Mouse (Mus musculus) ovary, postnatal 14 days (tissue): ENCODE measurements around the gene Entpd1.

Source experiments
- DNase-seq: peaks from one replicate; pipeline ENCODE4 v3.0.0; 2022; ENCODE audit warnings: low spot score

Gene Entpd1

GRCm38 (mm10) chr19:40628950-40629349 is 16.8 kb downstream of the Entpd1 start:
- no peak for DNase-seq

DNA sequence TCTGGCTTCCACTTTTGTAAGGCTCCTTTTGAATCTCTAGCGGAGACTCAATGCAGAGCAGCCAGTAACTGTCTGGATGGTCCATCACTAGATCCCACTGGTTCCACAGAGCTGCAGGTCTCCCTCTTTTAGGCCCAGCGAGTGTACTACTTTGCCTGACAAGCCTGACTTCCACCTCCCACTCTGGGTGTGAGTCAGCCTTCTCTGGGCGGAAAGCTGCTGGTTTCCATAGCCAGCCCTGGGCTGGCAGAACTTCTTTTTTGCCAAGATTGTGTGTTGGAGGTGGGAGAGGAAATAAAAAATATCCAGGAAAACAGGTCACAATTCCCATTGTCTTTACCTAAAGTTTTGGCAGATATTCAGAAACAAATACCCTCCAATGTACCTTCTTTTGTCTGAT is 17.9 kb downstream of the Entpd1 start:
- no peak for DNase-seq

DNA sequence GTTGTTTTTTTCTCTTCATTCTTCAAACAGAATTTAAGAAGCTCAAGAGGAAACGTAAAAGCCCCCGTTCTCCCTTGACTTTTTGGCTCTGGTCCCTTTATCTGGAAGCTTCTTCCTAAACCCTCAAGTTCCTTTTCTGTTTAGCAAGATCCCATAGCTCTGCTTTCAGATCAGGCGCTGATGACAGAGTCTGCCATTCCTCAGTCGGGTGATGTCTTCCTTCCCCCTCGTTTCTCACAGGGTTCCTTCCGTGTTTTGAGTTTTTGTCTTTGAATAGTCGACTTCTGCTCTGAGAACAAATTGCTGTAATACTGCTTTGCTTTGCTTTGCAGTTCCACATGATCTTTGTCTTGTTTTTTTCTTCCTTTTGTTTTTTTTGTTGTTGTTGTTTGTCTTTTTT is 18.4 kb downstream of the Entpd1 start:
- no peak for DNase-seq

- DNase-seq: no peak
These were observed 20.0 kb downstream of the Entpd1 start for GRCm38 (mm10) chr19:40632193-40632592.

DNA sequence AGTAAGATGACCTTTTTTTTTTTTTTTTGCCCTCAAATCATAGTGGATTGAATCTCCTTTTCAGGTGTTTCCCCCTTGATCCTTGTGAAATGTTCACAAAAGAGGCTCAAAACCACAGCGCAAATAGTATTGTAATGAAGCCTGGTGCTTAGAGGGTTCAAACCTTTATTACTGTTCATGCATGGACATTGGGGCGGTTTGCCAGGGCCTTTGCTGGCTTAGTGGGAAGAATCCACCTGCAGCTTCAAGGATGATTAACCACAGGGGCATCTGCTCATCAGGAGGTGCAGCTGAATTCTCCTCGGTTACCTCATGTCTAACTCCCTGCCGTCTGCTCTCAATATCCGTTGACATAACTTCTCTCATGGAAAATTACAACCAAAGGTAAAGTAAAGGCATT is 20.5 kb downstream of the Entpd1 start:
- DNase-seq: no peak

- DNase-seq: no peak
These were observed 21.0 kb downstream of the Entpd1 start for GRCm38 (mm10) chr19:40633144-40633543.

DNA sequence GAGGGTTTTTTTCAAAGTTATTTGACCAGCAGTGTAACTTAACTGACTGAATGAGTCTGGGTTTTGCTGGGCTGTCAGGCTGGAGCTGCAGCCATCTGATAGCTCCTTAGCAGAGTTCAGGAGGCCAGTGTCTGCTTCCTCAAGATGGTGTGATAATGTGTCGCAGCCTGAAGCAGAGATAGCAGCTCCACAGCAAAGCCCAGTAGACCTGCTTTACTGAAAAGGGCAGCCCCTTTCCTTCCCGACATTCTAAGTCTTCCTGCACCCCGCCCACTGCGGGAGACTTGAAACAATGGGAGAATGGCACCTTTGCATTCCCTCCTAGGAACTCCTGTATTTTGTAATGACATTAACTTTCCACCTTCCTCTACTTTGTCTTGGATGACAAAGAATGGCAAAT is 24.9 kb downstream of the Entpd1 start:
- DNase-seq: no peak

- no peak for DNase-seq
These were observed 25.4 kb downstream of the Entpd1 start for GRCm38 (mm10) chr19:40637601-40638000.

DNA sequence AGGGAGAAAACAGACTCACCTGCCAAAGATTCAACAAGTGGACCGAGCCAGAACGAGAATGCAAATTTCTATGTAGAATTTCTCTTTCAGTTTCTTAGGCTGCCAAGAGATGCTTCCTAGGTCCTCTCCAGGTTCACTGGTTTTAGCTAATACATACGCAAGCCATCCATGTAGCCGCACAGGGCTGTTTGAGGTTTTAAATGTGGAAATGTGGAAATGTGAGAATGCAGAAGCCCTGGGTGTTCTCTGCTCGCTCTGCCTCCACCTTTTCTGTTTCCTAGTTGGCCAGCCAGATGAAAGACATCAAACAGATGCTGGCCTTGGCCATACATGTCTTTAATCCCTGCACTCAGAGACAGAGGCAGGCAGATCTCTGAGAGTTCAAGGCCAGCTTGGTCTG is 26.4 kb downstream of the Entpd1 start:
- DNase-seq: no peak

DNA sequence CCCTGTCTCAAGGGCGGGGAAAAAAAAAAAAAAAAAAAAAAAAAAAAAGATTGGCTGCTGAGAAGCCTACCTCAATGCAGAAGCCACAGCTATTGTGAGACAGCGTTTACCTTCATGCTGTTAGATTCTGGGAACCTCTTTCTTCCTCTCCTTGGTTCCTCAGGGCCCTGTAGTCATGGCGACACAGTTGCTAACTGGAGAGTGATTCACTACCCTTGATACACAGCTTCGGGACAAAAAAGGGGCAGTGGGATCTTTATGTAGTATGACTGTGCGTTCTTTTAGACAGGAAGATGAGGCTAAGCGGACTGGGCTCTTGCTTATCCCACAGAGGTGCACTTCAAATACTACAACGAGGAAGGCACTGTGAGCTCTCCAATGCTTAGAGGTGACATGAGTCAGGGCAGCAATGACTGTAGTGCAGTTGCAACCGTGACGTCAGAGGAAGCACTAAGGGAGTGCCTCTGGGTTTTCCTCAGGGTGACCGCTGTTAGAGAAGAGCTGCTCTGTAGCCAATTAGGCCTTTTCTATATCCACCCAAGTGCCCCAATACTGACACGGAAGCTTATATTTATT is 27.7 kb downstream of the Entpd1 start:
- no peak for DNase-seq

DNA sequence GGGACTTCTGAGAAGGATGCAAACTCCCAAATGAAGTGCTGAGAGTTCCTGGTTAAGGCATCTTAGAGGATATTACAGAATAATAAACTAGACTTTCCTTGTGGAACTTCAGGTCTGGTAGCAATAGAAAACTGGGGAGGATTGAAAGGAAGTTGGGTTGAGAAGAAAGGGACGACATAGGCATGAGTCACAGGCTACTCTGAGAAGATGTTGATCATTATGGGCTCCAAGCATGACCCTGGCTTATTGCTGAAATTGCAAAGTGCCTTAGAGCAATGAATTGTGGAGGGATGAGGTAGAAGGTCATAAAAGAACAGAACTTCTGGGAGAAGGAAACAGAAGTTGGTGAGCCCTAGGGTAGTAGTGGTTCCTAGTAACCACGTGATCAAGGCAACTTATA is 28.6 kb downstream of the Entpd1 start:
- no peak for DNase-seq

DNA sequence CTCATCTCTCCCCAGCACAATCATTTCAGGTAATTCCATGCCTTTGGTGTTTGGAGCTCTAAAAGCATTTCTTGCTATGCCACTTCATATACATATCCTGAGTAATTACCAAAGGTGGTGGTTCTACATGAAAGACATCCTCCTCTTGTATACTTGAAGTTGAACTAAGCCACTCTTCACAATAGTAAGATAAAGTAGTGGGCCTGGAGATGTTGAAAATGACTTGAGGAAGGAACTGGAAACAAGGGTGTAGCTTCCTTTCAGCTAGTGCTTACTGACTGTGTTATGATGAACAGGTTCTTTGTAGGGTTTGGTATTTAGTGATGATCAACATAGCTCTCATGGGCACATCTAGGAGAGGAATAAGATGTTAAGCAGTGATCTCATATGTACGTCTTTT is 31.7 kb downstream of the Entpd1 start:
- DNase-seq: no peak

GRCm38 (mm10) chr19:40646379-40646778 is 34.2 kb downstream of the Entpd1 start:
- no peak for DNase-seq

DNA sequence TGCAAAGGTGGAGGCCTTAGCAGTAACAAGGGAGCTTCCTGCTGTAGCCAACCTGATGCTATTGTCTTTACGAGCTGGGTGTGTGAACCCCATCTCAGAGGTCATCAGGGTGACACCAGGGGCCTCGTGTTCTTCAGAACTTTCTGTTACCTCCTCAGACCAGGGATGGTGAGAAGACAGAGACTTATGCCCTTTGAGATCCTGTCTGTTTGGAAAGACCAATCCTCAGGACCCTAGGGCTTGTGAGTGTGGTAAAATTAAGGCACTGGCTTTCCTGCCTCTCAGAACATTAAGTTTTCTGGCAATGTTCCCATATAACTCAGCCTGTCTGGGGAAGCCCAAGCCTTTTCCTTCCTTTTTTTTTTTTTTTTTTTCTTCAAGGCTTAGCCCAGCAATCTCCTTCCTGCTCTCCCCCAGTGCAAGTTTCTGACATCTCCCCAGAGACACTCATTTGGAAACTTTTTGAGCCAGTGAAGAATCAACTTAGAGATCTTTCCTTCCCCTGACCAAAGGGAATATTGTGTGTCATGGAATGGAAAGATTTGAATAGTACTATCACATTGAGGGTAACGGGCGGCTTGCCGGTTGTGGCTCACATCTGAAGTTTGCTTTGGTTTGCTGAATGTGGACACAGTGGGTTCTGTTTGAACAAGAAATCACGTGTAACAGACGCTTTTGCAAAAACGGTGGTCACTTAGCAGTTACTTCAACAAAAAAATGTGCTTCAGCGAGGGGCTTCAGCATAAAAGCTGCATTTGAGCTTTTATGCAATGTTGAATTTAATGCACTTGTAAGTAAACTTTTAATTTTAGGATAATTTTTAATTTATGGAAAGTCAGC is 35.4 kb downstream of the Entpd1 start:
- DNase-seq: no peak

DNA sequence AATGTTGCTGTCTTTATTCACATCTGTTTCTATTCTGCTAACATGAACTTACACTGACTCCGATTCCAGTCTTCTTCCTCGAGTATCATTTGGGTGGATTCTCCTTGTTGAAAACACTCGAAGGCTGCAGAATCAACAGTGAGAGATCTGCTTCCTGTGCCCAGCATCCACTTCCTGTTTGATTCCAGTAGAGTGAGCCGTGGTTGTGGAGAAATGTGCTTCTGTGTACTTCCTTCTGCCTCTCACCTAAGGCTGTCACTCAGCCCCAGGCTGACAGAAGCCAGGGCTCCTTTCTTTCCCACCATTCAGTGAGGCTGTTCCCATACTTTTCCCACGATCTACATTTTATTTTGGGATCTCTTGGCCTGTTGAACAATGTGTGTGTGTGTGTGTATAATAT is 37.9 kb downstream of the Entpd1 start:
- DNase-seq: no peak

GRCm38 (mm10) chr19:40656207-40656606 is 44.0 kb downstream of the Entpd1 start:
- no peak for DNase-seq

DNA sequence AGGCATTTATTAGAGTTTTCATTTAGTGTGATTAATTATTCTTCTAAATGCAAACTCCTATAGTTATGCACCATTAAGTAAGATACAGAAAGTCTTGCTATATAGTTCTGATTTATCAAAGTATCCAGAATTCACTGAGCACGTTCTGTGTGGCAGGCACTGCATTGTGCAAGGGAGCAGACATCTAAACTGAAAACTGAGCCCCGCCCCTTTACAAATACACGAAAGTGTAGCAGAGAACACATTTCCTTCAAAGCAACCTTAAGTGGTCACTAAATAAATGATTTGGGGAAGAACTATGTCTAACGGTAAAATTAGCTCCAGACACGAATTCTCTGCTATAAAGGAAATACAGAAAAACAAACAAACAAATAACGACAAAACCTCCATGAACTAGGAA is 46.1 kb downstream of the Entpd1 start:
- no peak for DNase-seq

DNA sequence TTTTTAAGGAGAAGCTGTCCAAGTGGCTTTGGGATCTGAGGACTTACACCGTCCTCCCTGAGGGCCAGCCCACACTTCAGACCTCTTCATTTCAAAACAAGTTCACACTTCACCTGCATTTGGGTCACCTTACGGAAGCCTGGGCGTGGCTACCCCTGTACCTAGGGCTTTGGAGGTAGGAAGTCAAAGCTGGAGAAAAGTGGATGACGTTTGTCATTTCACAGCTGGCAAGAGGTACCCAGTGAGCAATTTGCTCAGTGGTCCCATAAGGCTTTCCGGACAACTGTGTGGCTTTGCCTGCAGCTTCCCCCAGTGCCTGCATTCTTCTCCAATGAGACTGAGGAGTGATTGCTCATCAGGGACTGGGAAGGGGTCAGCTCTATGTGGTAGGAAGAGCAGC is 46.8 kb downstream of the Entpd1 start:
- DNase-seq: no peak

GRCm38 (mm10) chr19:40659651-40660478 is 47.7 kb downstream of the Entpd1 start:
- DNase-seq: no peak

DNA sequence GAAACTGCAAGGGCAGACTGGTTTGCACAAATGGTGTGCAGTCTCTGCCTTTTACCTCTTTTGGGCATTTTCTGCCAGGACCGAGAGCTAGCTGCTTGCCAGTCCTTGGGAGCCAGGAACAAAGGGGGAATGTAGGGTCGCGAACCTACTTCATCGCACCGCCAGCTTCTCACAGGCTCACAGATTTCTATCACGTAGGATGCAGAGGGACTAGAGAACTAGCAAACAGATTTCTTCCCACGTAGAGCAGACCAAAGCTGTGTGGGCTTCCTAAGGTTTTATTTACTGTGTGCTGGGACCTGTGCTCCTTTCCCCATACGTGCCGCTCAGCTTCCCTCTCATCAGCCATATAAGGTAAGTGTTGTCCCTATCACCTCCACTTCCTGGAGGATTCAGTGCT is 48.3 kb downstream of the Entpd1 start:
- no peak for DNase-seq

DNA sequence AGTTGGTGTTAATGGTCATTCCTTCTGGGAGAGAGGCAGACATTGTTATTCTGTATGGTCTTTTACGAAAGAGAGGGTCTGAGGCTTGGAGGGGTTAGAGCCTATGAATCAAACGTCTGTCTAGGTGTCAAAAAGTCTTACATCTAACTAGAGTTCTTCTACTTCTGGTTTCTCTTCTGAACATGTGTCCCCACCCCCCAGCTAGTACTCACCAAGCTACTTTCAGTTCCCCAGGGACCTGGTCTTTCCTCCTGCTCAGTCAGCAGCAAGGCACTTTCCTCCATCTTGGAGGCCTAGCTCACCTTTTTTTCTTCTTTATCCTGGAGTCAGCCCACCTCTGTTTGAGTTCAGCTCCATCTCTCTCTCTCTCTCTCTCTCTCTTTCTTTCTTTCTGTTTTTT is 48.9 kb downstream of the Entpd1 start:
- DNase-seq: no peak

GRCm38 (mm10) chr19:40661874-40662273 is 49.7 kb downstream of the Entpd1 start:
- DNase-seq: no peak

- no peak for DNase-seq
These were observed 50.6 kb downstream of the Entpd1 start for GRCm38 (mm10) chr19:40662727-40663126.
